Mouse (Mus musculus): ENCODE results near the gene Kctd12b. TPM values are rescaled to one million over a fixed set of nuclear protein-coding genes. Genes with fewer than 3 reads are reported as not detected.
"Not testable (repeated sequence)": the region's sequence is repeated elsewhere in the genome, so short reads cannot be mapped to it uniquely, and the experiment has no call there.

Gene Kctd12b
- 2.5 and 2.6 TPM in 2 replicates for polyA plus RNA-seq (2016; fragmentation: Nextera tagmentation; extraction: Ambion mirVana)

DNA sequence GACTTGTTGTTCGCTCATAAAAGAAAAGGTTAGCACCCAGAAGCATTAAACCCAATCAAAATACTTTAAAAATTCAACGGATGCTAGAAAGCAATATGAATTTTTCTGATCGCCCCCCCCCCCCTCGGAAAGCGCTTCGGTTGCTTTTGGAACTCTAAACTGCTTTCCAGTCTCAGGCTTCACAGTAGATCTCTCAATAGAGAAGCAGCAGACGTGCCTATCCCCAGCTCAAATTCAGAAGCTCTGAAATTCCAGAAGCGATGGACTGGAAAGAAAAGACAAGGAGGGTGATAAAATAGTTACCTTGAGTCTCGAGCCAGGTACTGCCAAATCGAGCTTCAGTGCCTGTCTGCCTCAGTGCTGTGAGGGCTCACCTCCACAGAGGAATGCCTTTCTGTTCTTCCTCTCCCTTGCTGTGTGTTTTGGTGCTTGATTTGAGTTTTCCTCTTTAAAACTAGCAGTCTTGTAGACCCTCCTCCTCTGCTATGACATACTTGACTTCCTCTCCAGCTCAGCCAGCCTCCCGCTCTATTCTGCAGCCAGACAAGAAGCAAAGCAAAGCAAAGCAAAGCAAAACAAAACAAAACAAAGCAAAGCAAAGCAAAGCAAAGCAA, at the start of gene Kctd12b:
Gene Kctd12b (minus strand): TSS at position 610 of the 614 bp plus-strand sequence.
- H3K4me3 ChIP-seq = peak within 1 kb of the TSS; percentile 49
- DNase-seq (ENCODE audit: low spot score) = no peak
- H3K4me1 ChIP-seq = no peaks in the 10 kb centered on the region
- WGBS = 23% methylated on average over 11 of the region's 11 CpGs
- H3K27ac ChIP-seq = peak within 1 kb of the TSS; percentile 74
- no peaks in the 10 kb centered on the region for H3K36me3 ChIP-seq
- H3K9me3 ChIP-seq = no peaks in the 10 kb centered on the region
- no peaks in the 10 kb centered on the region for H3K27me3 ChIP-seq (ENCODE audit: insufficient read depth, poor library complexity, severe bottlenecking)

DNA sequence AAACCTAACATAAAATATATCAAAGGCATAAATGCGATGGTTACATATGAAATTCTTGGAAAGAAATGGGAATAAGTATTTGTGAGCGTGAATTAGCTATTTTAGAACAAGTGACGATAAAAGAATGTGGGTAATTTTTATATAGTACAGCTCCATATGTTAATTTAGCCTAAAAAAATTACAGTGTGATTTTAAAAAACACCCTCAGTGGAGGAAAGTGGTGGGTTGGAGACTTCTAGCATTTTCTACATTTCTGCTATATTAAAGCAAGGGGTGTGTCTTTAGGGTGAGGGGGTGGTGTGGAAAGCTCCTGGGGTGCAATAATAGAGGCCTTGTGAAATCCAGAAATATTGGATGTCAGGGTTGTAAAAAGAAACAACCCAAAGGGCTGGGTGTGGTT, 46.3 kb upstream of the Kctd12b start:
- Histone ChIP-seq H3K4me1 (no peaks in the 10 kb centered on the region), H3K27ac (no peak overlapping the region), H3K9me3 (no peaks in the 10 kb centered on the region), H3K27me3 (ENCODE audit: insufficient read depth, poor library complexity, severe bottlenecking) (no peaks in the 10 kb centered on the region), H3K4me3 (no peak overlapping the region), H3K36me3 (no peaks in the 10 kb centered on the region)
- DNase-seq (ENCODE audit: low spot score) = no peak
- 77% methylated on average over 3 of the region's 3 CpGs for whole genome bisulfite sequencing

DNA sequence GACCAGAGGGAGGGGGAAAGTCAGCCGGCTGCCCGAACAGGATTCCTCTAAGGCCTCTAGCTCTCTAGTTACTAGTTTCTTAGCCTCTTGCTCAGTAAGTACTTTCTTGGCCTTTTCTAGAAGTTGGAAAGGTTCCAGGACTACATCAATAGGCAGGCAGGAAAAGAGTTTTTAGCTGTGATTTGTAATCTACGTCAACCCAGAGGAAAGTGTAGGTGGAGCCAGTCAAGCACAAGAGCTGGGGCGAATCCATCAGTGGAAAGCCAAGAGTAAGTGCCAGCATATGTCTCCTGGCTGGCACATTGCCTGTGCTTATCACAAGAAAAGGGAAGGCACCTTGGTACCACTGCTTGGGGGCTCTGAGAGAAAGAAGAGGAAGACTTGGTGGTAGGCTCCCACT, 39.5 kb upstream of the Kctd12b start:
- no peaks in the 10 kb centered on the region for H3K27me3 ChIP-seq (ENCODE audit: insufficient read depth, poor library complexity, severe bottlenecking)
- no peaks in the 10 kb centered on the region for H3K4me1 ChIP-seq
- peaks cover 9% of the 10 kb centered on the region; the same call in 1 of the 2 replicates for H3K36me3 ChIP-seq
- no peak for DNase-seq (ENCODE audit: low spot score)
- H3K27ac ChIP-seq = no peak overlapping the region
- 81% methylated on average over 4 of the region's 4 CpGs for WGBS
- H3K9me3 ChIP-seq = no peaks in the 10 kb centered on the region
- no peak overlapping the region for H3K4me3 ChIP-seq

DNA sequence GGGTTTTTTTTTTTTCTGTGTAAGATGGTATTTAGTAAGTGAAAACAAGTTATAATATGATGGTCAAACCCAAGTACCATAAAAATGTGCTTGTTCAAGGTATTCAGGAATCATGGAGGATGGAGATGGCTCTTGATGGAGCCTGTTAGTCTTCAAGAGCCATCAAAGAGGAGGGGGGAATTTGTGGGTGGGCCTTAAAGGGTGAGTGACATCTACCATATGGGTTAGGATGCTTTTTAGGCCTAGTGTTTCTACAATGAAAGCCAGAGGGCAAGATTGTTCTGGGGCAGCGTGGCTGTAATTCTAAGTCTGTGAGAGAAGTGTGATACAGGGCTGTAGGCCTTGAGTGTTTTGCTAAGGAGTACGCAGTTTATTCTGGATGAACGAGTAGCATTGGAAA, 28.2 kb upstream of the Kctd12b start:
- no peaks in the 10 kb centered on the region for H3K9me3 ChIP-seq
- WGBS = 40% methylated on average over 3 of the region's 3 CpGs
- no peak for DNase-seq (ENCODE audit: low spot score)
- H3K27ac ChIP-seq = no peak overlapping the region
- no peaks in the 10 kb centered on the region for H3K27me3 ChIP-seq (ENCODE audit: insufficient read depth, poor library complexity, severe bottlenecking)
- no peaks in the 10 kb centered on the region; the same call in 1 of the 2 replicates for H3K36me3 ChIP-seq
- no peaks in the 10 kb centered on the region for H3K4me1 ChIP-seq
- H3K4me3 ChIP-seq = peak overlapping the region; percentile 61

DNA sequence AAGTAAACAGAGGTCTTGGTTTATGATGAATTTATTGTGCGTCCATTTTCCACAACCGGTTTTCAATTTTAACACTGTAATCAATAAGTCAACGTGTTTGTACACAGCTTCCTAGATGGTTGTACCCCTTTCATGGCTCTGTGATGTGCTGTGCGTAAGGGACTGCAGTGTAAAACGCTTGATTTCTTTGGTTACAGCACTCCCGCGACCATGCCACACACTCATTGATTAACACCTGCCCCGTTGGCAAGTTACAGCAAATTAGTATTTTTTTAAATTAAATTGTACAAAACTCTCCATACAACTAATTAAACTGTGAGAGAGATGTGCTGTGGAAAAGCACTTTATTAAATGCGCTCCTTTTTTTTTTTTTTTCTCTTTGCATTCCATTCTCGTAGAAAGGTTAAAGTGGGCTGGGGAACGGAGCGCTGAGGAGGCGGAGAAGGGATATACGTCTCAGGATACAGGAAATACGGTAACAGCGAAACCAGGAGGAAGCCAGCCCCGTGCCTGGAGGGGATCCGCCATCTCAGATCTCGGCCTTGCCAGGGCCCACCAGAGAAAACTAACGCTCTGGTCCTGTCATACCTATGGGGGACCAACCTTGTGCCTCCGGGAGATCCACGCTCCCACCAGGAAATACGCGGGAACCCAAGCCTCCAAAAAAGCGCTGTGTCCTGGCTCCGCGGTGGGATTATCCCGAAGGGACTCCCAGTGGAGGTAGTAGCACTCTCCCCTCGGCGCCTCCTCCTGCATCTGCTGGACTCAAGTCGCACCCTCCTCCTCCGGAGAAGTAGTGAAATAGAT, 27.1 kb upstream of the Kctd12b start, which contains the start of gene Nbdy:
Gene Nbdy (plus strand): TSS at position 481 of the 807 bp plus-strand sequence.
- 10% methylated on average over 32 of the region's 32 CpGs for WGBS
- Histone ChIP-seq H3K4me1 (no peaks in the 10 kb centered on the region), H3K27me3 (ENCODE audit: insufficient read depth, poor library complexity, severe bottlenecking) (no peaks in the 10 kb centered on the region), H3K36me3 (no peaks in the 10 kb centered on the region; the same call in 1 of the 2 replicates), H3K27ac (peak within 1 kb of the TSS; percentile 89), H3K4me3 (peak within 1 kb of the TSS; percentile 61), H3K9me3 (no peaks in the 10 kb centered on the region)
- peak; percentile 81 for DNase-seq (ENCODE audit: low spot score)

DNA sequence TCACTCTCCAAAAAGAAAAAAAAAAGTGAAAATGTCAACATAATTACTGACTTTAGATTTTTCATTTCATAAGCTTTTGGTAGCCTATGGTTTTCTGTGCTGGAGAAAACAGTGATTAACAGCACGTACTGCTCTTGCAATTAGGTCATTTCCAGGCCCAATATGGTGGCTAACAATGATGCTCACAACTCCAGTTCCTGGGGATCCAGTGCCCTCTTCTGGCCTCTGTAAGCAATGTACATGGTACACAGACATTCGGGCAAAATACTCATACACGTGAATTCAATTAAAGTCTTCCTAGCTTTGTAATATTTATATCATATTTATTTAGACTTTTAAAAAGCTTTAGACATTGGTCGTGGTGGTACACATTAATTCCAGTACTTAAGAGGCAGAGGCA, 23.4 kb upstream of the Kctd12b start:
- no peaks in the 10 kb centered on the region for H3K36me3 ChIP-seq
- H3K4me3 ChIP-seq = no peak overlapping the region
- H3K27ac ChIP-seq = no peak overlapping the region
- no peaks in the 10 kb centered on the region for H3K27me3 ChIP-seq (ENCODE audit: insufficient read depth, poor library complexity, severe bottlenecking)
- WGBS = 33% methylated on average over 4 of the region's 4 CpGs
- DNase-seq (ENCODE audit: low spot score) = no peak
- H3K9me3 ChIP-seq = no peaks in the 10 kb centered on the region
- H3K4me1 ChIP-seq = no peaks in the 10 kb centered on the region

DNA sequence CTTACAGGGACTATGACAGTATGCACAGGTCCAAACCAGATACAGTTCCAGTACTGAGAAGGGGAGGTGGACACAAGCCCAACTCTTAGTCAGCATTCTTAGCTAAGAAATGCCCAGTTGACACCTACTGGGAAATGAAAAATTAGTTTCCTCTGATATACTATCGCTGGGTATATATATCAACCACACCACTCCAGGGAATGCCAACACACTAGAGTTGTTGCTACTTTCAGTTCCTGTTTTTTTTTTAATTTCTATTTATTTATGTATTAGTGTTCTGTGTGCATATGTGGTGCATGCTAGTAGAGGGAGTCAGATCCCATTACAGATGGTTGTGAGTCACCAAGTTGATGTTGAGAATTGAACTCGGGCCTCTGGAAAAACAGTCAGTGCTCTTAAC, 20.5 kb upstream of the Kctd12b start:
- Histone ChIP-seq H3K27ac (no peak overlapping the region), H3K4me3 (no peak overlapping the region), H3K36me3 (no peaks in the 10 kb centered on the region), H3K4me1 (no peaks in the 10 kb centered on the region), H3K27me3 (ENCODE audit: insufficient read depth, poor library complexity, severe bottlenecking) (no peaks in the 10 kb centered on the region), H3K9me3 (no peaks in the 10 kb centered on the region)
- WGBS = 69% methylated on average over 2 of the region's 2 CpGs
- DNase-seq (ENCODE audit: low spot score) = no peak

DNA sequence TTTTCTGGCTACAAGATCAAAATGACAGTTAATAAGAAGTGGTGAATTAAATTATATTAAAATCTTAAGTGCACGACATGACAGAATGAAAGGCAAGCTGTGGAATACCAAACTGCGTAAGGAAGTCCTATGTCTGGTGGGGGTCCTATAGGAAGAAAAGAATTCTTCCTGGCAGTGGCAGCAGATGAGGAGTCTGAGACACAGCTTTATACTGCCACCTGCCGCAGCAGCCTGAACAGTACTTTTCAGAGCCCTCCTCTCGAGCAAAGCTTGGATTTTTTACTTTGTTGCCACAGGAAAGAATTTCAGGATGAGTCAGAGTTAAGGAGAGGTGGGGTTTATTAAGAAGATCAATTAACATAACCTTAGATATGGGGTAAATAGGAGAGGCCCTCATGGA, 11.5 kb upstream of the Kctd12b start:
- no peaks in the 10 kb centered on the region for H3K9me3 ChIP-seq
- DNase-seq (ENCODE audit: low spot score) = no peak
- WGBS = 33% methylated on average over 4 of the region's 4 CpGs

DNA sequence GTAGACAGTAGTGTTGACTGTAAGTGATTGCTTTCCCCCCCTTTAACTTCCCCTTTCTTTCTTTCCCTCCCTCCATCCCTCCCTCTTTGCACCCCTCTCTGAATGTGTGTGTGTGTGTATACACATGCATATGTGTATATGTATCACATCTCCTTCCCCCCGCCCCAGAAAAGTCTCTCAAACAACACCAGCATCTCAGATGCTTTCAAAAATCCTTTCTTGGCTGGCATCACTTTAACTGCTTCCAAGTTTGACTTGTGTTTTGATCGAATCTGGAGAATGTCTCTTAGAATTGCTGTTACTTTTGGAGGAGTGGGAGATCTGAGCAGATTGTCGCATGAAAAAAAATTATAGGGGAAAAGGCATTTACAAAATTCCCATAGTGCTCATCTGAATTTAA, 4.3 kb upstream of the Kctd12b start:
- Histone ChIP-seq H3K4me1 (no peaks in the 10 kb centered on the region), H3K4me3 (no peak overlapping the region), H3K36me3 (no peaks in the 10 kb centered on the region), H3K9me3 (no peaks in the 10 kb centered on the region), H3K27ac (no peak overlapping the region), H3K27me3 (ENCODE audit: insufficient read depth, poor library complexity, severe bottlenecking) (no peaks in the 10 kb centered on the region)
- no peak for DNase-seq (ENCODE audit: low spot score)
- 77% methylated on average over 3 of the region's 3 CpGs for WGBS

More for the DNA sequence above, 11.5 kb upstream of the Kctd12b start:
- H3K36me3 ChIP-seq = no peaks in the 10 kb centered on the region
- no peaks in the 10 kb centered on the region for H3K27me3 ChIP-seq (ENCODE audit: insufficient read depth, poor library complexity, severe bottlenecking)
- no peak overlapping the region for H3K27ac ChIP-seq
- H3K4me3 ChIP-seq = no peak overlapping the region
- H3K4me1 ChIP-seq = no peaks in the 10 kb centered on the region

DNA sequence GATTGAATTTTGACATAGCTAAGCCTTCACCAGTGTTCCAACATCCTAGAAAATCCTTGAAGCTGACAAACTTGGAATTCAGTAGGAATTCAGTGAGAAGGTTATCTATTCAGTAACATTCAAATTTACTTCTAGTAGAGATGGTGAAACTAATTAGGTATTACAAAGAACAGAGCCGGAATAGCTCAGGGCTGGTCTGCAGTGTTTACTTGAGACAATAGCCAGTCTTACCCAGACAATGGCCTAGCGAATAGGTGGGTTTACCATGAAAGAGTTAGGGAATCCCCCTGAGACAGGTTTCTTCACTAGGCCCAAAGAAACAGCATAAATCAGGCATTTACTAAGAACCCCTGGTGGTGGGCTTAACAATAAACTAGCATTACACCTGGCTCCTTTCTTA, 28.0 kb downstream of the Kctd12b start:
- not testable (repeated sequence) for H3K27ac ChIP-seq; H3K4me3 ChIP-seq; H3K9me3 ChIP-seq; H3K36me3 ChIP-seq; H3K27me3 ChIP-seq (ENCODE audit: insufficient read depth, poor library complexity, severe bottlenecking); DNase-seq (ENCODE audit: low spot score); H3K4me1 ChIP-seq
- 77% methylated on average over 2 of the region's 2 CpGs for WGBS

DNA sequence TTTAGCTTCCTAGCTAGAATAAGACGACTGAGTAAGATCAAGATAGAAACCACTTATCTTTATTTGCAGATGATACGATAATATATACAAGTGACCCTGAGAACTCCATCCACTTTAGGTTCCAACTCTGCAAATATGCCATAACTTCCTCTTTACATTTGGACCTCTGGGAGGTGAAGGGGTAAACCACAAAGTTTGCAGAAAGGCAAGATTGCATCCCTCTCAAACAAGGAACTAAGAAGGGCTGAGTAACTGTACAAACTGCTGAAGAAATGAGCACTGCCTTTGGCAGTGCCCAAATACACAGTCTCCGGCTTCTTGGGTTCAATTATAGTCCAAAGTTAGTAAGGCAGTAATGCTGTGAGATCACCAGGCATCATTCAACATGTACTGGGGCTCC, 31.3 kb downstream of the Kctd12b start:
- H3K9me3 ChIP-seq = no peaks in the 10 kb centered on the region
- H3K27ac ChIP-seq = no peak overlapping the region
- no peak overlapping the region for H3K4me3 ChIP-seq
- DNase-seq (ENCODE audit: low spot score) = no peak
- 75% methylated on average over 3 of the region's 3 CpGs for WGBS
- no peaks in the 10 kb centered on the region for H3K27me3 ChIP-seq (ENCODE audit: insufficient read depth, poor library complexity, severe bottlenecking)
- no peaks in the 10 kb centered on the region for H3K4me1 ChIP-seq
- H3K36me3 ChIP-seq = no peaks in the 10 kb centered on the region

DNA sequence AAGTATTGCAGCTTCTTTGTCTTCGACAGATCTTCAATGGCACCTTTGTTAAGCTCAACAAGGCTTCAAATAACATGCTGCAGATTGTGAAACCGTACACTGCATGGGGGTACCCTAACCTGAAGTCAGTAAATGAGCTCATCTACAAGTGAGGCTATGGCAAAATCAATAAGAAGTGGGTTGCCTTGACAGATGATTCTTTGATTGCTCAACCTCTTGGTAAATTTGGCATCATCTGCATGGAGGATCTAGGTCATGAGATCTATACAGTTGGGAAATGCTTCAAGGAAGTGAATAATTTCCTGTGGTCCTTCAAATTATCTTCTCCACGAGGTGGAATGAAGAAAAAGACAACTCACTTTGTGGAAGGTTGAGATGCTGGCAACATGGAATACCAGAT, 39.2 kb downstream of the Kctd12b start:
- no peak overlapping the region for H3K4me3 ChIP-seq
- H3K27me3 ChIP-seq (ENCODE audit: insufficient read depth, poor library complexity, severe bottlenecking) = no peaks in the 10 kb centered on the region
- WGBS = 55% methylated on average over 3 of the region's 3 CpGs
- DNase-seq (ENCODE audit: low spot score) = no peak
- no peaks in the 10 kb centered on the region for H3K4me1 ChIP-seq
- no peaks in the 10 kb centered on the region for H3K36me3 ChIP-seq
- H3K9me3 ChIP-seq = no peaks in the 10 kb centered on the region
- H3K27ac ChIP-seq = no peak overlapping the region

DNA sequence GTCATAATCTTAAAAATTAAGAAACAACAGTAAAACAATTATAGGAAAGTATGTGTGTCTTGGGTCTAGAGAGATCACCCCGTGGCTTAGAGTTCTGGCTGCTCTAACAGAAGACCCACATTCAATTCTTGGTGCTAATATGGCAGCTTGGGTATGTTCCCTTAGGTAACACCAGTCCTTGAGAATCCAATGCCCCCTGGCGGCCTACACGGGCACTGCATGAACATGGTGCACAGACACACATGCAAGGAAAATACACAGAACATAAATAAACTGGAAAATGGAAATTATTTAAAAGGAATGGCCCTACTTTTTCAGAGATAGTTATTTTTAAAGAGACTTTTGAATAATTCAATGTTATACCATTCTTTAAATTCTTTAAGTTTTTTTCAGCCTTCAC, 55.6 kb downstream of the Kctd12b start:
- Histone ChIP-seq H3K27ac (no peak overlapping the region), H3K4me1 (no peaks in the 10 kb centered on the region), H3K4me3 (no peak overlapping the region), H3K9me3 (no peaks in the 10 kb centered on the region), H3K36me3 (no peaks in the 10 kb centered on the region), H3K27me3 (ENCODE audit: insufficient read depth, poor library complexity, severe bottlenecking) (no peaks in the 10 kb centered on the region)
- no peak for DNase-seq (ENCODE audit: low spot score)
- 69% methylated on average over 3 of the region's 3 CpGs for WGBS

Data from heart, embryonic 10.5 days (tissue).